ENCODE assay signal across 25 mouse cellular contexts in genomic region chr3:127127611-127128010, GRCm38 (mm10).
DNase-seq lines count a peak whose midpoint lies in the region; ATAC-seq and TF ChIP-seq lines count a peak whose summit lies in the region.
"Had no signal": no experiment of that assay in that cellular context is flagged by ENCODE, and none has a peak within 500 bp of the region (broad histone marks: within the 10 kb centered on the region; RNA-seq: fewer than 3 reads in every experiment).

No protein-coding gene starts in this region.

- ATAC-seq in liver, embryonic 12.5 days = no peak
- ATAC-seq: forebrain, embryonic 14.5 days; forebrain, embryonic 16.5 days had no signal

- no peaks in the 10 kb centered on the region for H3K79me2 ChIP-seq in liver, adult 2 months (ENCODE audit: control insufficient read depth, insufficient read depth, low read length)

- no peaks in the 10 kb centered on the region for H3K9me3 ChIP-seq in liver, embryonic 12.5 days (replicated peaks)
- H3K9me3 ChIP-seq: embryonic facial prominence, embryonic 13.5 days; embryonic facial prominence, embryonic 15.5 days; forebrain, embryonic 10.5 days; forebrain, embryonic 12.5 days; G1E had no signal

- H3K4me2 ChIP-seq in liver, embryonic 12.5 days = no peak overlapping the region
- H3K4me2 ChIP-seq: embryonic facial prominence, embryonic 13.5 days; embryonic facial prominence, embryonic 15.5 days; forebrain, embryonic 12.5 days had no signal

- no peaks in the 10 kb centered on the region for H3K36me3 ChIP-seq in liver, adult 2 months (ENCODE audit: control insufficient read depth, insufficient read depth, low read length)
- no peaks in the 10 kb centered on the region for H3K36me3 ChIP-seq in liver, embryonic 12.5 days
- H3K36me3 ChIP-seq: embryonic facial prominence, embryonic 13.5 days; embryonic facial prominence, embryonic 15.5 days; forebrain, embryonic 10.5 days; forebrain, embryonic 12.5 days had no signal

- no peak overlapping the region for H3K27ac ChIP-seq in liver, adult 2 months (replicated peaks; ENCODE audit: insufficient read depth, low read depth, low read length)
- no peak overlapping the region for H3K27ac ChIP-seq in liver, embryonic 12.5 days
- H3K27ac ChIP-seq: embryonic facial prominence, embryonic 13.5 days; embryonic facial prominence, embryonic 15.5 days; forebrain, embryonic 10.5 days; forebrain, embryonic 12.5 days had no signal

- H3K4me3 ChIP-seq in liver, adult 2 months (ENCODE audit: insufficient read depth, low read depth, low read length) = no peak overlapping the region
- no peak overlapping the region for H3K4me3 ChIP-seq in liver, embryonic 12.5 days
- H3K4me3 ChIP-seq: embryonic facial prominence, embryonic 13.5 days; embryonic facial prominence, embryonic 15.5 days; erythroblast, embryonic 14.5 days; forebrain, embryonic 10.5 days; forebrain, embryonic 12.5 days had no signal

- H3K9ac ChIP-seq in liver, adult 2 months (ENCODE audit: low read depth, low read length) = no peak overlapping the region
- H3K9ac ChIP-seq in liver, embryonic 12.5 days = no peak overlapping the region
- H3K9ac ChIP-seq: embryonic facial prominence, embryonic 13.5 days; embryonic facial prominence, embryonic 15.5 days; forebrain, embryonic 12.5 days had no signal

- no peaks in the 10 kb centered on the region for H3K27me3 ChIP-seq in liver, adult 2 months (ENCODE audit: control insufficient read depth, insufficient read depth, low read length)
- no peaks in the 10 kb centered on the region for H3K27me3 ChIP-seq in liver, embryonic 12.5 days (replicated peaks)
- H3K27me3 ChIP-seq: embryonic facial prominence, embryonic 13.5 days; embryonic facial prominence, embryonic 15.5 days; forebrain, embryonic 12.5 days had no signal

- no peak for TF ChIP-seq CTCF in liver, adult 2 months (IDR thresholded peaks at IDR 0.05; ENCODE audit: low read depth, low read length)

- DNase-seq in heart, adult 11 months = peak; percentile 8
- no peak for DNase-seq in heart, postnatal 10 days
- DNase-seq in liver, adult 2 months (ENCODE audit: extremely low read depth, low read depth, low spot score) = peak; percentile 84
- DNase-seq in 3T3-L1 (ENCODE audit: low read depth, low spot score) = peak; percentile 63
- DNase-seq in Muller cell, postnatal 12 days (ENCODE audit: inconsistent ontology term) = peak; percentile 84
- no peak for DNase-seq in kidney, adult 18-20 months
- DNase-seq: adrenal gland, adult 2 months; adrenal gland, postnatal 10 days; adrenal gland, postnatal 25 days; cerebellum, adult 11 months; cerebellum, adult 18-20 months; cerebellum, adult 8-10 months; cerebellum, adult 9-11 months; cerebellum, postnatal 14 days; cerebellum, postnatal 36 days; embryo, embryonic 11 days had no signal

- peaks cover 15% of the 10 kb centered on the region; the same call in 1 of the 2 replicates for H3K4me1 ChIP-seq in liver, adult 2 months (ENCODE audit: control insufficient read depth, insufficient read depth, low read length)
- no peaks in the 10 kb centered on the region for H3K4me1 ChIP-seq in liver, embryonic 12.5 days

- WGBS in liver, adult 2 months = 16% methylated on average over 1 of the region's 1 CpGs
- 42% methylated on average over 1 of the region's 1 CpGs for WGBS in liver, embryonic 12.5 days (ENCODE audit: insufficient replicate concordance)

- no peak for TF ChIP-seq POLR2A in liver, adult 2 months (IDR thresholded peaks at IDR 0.05; ENCODE audit: extremely low read depth, insufficient read depth, low read length)

- intact Hi-C loops in heart, postnatal 10 days (cut with DNase I) = no loop called here

Comparison
In these comparisons a context has a peak if more than half of its experiments do, and no peak if none do; other contexts are left out.
1. DNase-seq: peak in heart, adult 11 months (single experiment), liver, adult 2 months (single experiment), 3T3-L1 (single experiment) and Muller cell, postnatal 12 days (single experiment); none in heart, postnatal 10 days (0 of 2) and kidney, adult 18-20 months (single experiment).